Mouse (Mus musculus) ES-E14 (cell line): Measurements from ENCODE around the gene Fsip1. TPM values are rescaled to one million over a fixed set of nuclear protein-coding genes. Genes with fewer than 3 reads are reported as not detected.

Experiments used
- DNase-seq: peaks from one replicate; pipeline ENCODE4 v3.0.0-alpha.2; 2013; ENCODE audit warnings: low read depth, low spot score
- H3K27ac ChIP-seq: 2 replicates; pipeline ENCODE4 v1.5.1; 2012; ENCODE audit warnings: low read depth, mild to moderate bottlenecking, low read length, moderate library complexity, mixed read lengths; ENCODE audit not compliant: poor library complexity, insufficient read depth, severe bottlenecking
- H3K36me3 ChIP-seq: 2 replicates; pipeline ENCODE4 v1.6.1; 2012; ENCODE audit warnings: mild to moderate bottlenecking, low read length, moderate library complexity, mixed read lengths; ENCODE audit not compliant: control insufficient read depth, poor library complexity, insufficient read depth, severe bottlenecking
- H3K4me1 ChIP-seq, 2 experiments: fragments of 150-350 bp in 1 of 2; sonication (generic) in 1 of 2; 2 replicates each; pipeline ENCODE4 v1.6.1; 2012; ENCODE audit warnings: low read length in 2 of 2, mild to moderate bottlenecking in 1 of 2, mixed read lengths in 1 of 2; ENCODE audit not compliant: control insufficient read depth in 2 of 2, insufficient read depth in 2 of 2, poor library complexity in 1 of 2
- H3K4me3 ChIP-seq, 2 experiments: fragments of 150-350 bp in 1 of 2; sonication (generic) in 1 of 2; 2 replicates each; pipeline ENCODE4 v1.5.1; 2012; ENCODE audit warnings: low read length in 2 of 2, low read depth in 1 of 2, mild to moderate bottlenecking in 1 of 2, mixed read lengths in 1 of 2; ENCODE audit not compliant: insufficient read depth in 1 of 2, poor library complexity in 1 of 2, severe bottlenecking in 1 of 2
- H3K9ac ChIP-seq: 2 replicates; pipeline ENCODE4 v1.6.1; 2012; ENCODE audit warnings: low read depth, mild to moderate bottlenecking, low read length, mixed read lengths; ENCODE audit not compliant: poor library complexity, insufficient read depth, severe bottlenecking
- H3K9me3 ChIP-seq: fragments of 150-350 bp; sonication (generic); 2 replicates; pipeline ENCODE4 v1.6.1; 2012; ENCODE audit warnings: low read depth, mild to moderate bottlenecking, low read length; ENCODE audit not compliant: control insufficient read depth, insufficient read depth
- CHD2 ChIP-seq: IDR thresholded peaks from 2 replicates; pipeline ENCODE4 v1.6.1; 2014; ENCODE audit warnings: mild to moderate bottlenecking, low read depth, low read length, inconsistent platforms
- HCFC1 ChIP-seq: IDR thresholded peaks from 2 replicates; pipeline ENCODE4 v1.6.1; 2012; ENCODE audit warnings: low read length, inconsistent platforms, borderline replicate concordance; ENCODE audit not compliant: insufficient read depth
- MAFK ChIP-seq: IDR thresholded peaks from 2 replicates; pipeline ENCODE4 v1.6.1; 2014; ENCODE audit warnings: mild to moderate bottlenecking, low read depth, low read length, inconsistent platforms; ENCODE audit not compliant: insufficient read depth
- ZC3H11A ChIP-seq: IDR thresholded peaks from 2 replicates; pipeline ENCODE4 v1.6.1; 2012; ENCODE audit warnings: low read depth, mild to moderate bottlenecking, inconsistent platforms, low read length, borderline replicate concordance
- ZNF384 ChIP-seq: IDR thresholded peaks from 2 replicates; pipeline ENCODE4 v1.6.1; 2012; ENCODE audit warnings: low read depth, low read length, inconsistent platforms
- in situ Hi-C, 2 experiments: fragments of 600-800 bp; cut with MboI; formaldehyde crosslinking; loops; one replicate each; pipeline ENCODE4 v1.15.1; 2025; ENCODE audit warnings: low sequenced_read_pairs in 2 of 2, inconsistent platforms in 1 of 2; ENCODE audit not compliant: unreplicated experiment in 2 of 2
- total RNA-seq: library from RNA; depleted of rRNA; stranded (reverse); fragments of 300-350 nt; gene quantifications from 2 replicates; pipeline ENCODE4 v1.2.3, GENCODE M21; 2012

Gene Fsip1
- total RNA-seq, 1 experiment, result 0.85 TPM

GRCm38 (mm10) chr2:118137071-118137470 is 119.7 kb downstream of the Fsip1 start:
- DNase-seq, result no peak
- Histone ChIP-seq H3K9me3 (no peaks in the 10 kb centered on the region), H3K4me1 (no peaks in the 10 kb centered on the region), H3K9ac (no peak overlapping the region), H3K36me3 (no peaks in the 10 kb centered on the region), H3K27ac (no peak overlapping the region), H3K4me3 (no peak overlapping the region)
- TF ChIP-seq MAFK, result no peak
- in situ Hi-C loops, result no loop called here

GRCm38 (mm10) chr2:118128313-118128712 is 128.5 kb downstream of the Fsip1 start:
- no peak for DNase-seq
- in situ Hi-C loops, result no loop called here
- Histone ChIP-seq H3K9me3 (no peaks in the 10 kb centered on the region), H3K36me3 (no peaks in the 10 kb centered on the region), H3K9ac (no peak overlapping the region), H3K4me3 (no peak overlapping the region), H3K4me1 (no peaks in the 10 kb centered on the region), H3K27ac (no peak overlapping the region)
- TF ChIP-seq ZNF384 (no peak), HCFC1 (no peak), CHD2 (no peak), MAFK (no peak), ZC3H11A (no peak)

- H3K27ac ChIP-seq, result no peak overlapping the region
- no peaks in the 10 kb centered on the region for H3K9me3 ChIP-seq
- DNase-seq, result no peak
- in situ Hi-C loops, result no loop called here
- no peaks in the 10 kb centered on the region for H3K4me1 ChIP-seq
- no peaks in the 10 kb centered on the region for H3K36me3 ChIP-seq
- no peak for TF ChIP-seq CHD2
- no peak for TF ChIP-seq HCFC1
- TF ChIP-seq ZNF384, result no peak
- no peak for TF ChIP-seq ZC3H11A
- TF ChIP-seq MAFK, result no peak
- H3K4me3 ChIP-seq, result no peak overlapping the region
- no peak overlapping the region for H3K9ac ChIP-seq
These were observed 129.1 kb downstream of the Fsip1 start for GRCm38 (mm10) chr2:118127516-118128288.

- Histone ChIP-seq H3K36me3 (no peaks in the 10 kb centered on the region), H3K9me3 (no peaks in the 10 kb centered on the region), H3K4me1 (no peaks in the 10 kb centered on the region), H3K27ac (no peak overlapping the region), H3K4me3 (no peak overlapping the region), H3K9ac (no peak overlapping the region)
- DNase-seq, result no peak
- in situ Hi-C loops, result no loop called here
- TF ChIP-seq MAFK (no peak), ZC3H11A (no peak), CHD2 (no peak), ZNF384 (no peak), HCFC1 (no peak)
These were observed 130.8 kb downstream of the Fsip1 start for GRCm38 (mm10) chr2:118125943-118126470.

- Histone ChIP-seq H3K36me3 (no peaks in the 10 kb centered on the region), H3K4me1 (no peaks in the 10 kb centered on the region), H3K9ac (no peak overlapping the region), H3K9me3 (no peaks in the 10 kb centered on the region), H3K27ac (no peak overlapping the region), H3K4me3 (no peak overlapping the region)
- in situ Hi-C loops, result no loop called here
- DNase-seq, result no peak
- TF ChIP-seq ZNF384, result no peak
- no peak for TF ChIP-seq CHD2
- TF ChIP-seq MAFK, result no peak
- TF ChIP-seq ZC3H11A, result no peak
- TF ChIP-seq HCFC1, result no peak
These were observed 131.4 kb downstream of the Fsip1 start for GRCm38 (mm10) chr2:118125211-118125939.
